Mouse (Mus musculus) olfactory bulb, adult 2 months (tissue): ENCODE results near the gene Lsm14b. TPM values are rescaled to one million over a fixed set of nuclear protein-coding genes. Genes with fewer than 3 reads are reported as not detected.

Experiments
- H3K27ac ChIP-seq: fragments of 200-500 bp; 2 replicates; pipeline ENCODE4 v1.5.1; 2012; ENCODE audit warnings: low read depth, low read length; ENCODE audit not compliant: insufficient read depth
- H3K4me1 ChIP-seq: fragments of 200-500 bp; 2 replicates; pipeline ENCODE4 v1.6.1; 2012; ENCODE audit warnings: low read length; ENCODE audit not compliant: control insufficient read depth, insufficient read depth
- H3K4me3 ChIP-seq: fragments of 200-500 bp; 2 replicates; pipeline ENCODE4 v1.5.1; 2012; ENCODE audit warnings: mild to moderate bottlenecking, low read depth, low read length, moderate library complexity; ENCODE audit not compliant: insufficient read depth
- CTCF ChIP-seq: fragments of 200-500 bp; IDR thresholded peaks from 2 replicates; pipeline ENCODE4 v1.5.1; 2012; ENCODE audit warnings: low read depth, mild to moderate bottlenecking, low read length, moderate library complexity; ENCODE audit not compliant: insufficient read depth
- POLR2A ChIP-seq: fragments of 200-500 bp; IDR thresholded peaks from 2 replicates; pipeline ENCODE4 v1.6.1; 2012; ENCODE audit warnings: mild to moderate bottlenecking, low read depth, low read length, moderate library complexity; ENCODE audit not compliant: insufficient read depth
- WGBS: fragments of 180-500 bp; shearing (Covaris S2); methylation state at CpG from one replicate; pipeline ENCODE4 v1.1.7; 2018; 5-methylcytosine and 5-hydroxymethylcytosine counted together
- polyA plus RNA-seq: library from polyadenylated mRNA; stranded (reverse); fragments of >200 nt; gene quantifications from 2 replicates; pipeline ENCODE4 v1.2.4, GENCODE M21; 2012; ENCODE audit warnings: low replicate concordance; ENCODE audit not compliant: missing spikeins, insufficient read depth, insufficient read length

Lsm14b gene
- polyA plus RNA-seq, 1 experiment: 121 TPM

DNA sequence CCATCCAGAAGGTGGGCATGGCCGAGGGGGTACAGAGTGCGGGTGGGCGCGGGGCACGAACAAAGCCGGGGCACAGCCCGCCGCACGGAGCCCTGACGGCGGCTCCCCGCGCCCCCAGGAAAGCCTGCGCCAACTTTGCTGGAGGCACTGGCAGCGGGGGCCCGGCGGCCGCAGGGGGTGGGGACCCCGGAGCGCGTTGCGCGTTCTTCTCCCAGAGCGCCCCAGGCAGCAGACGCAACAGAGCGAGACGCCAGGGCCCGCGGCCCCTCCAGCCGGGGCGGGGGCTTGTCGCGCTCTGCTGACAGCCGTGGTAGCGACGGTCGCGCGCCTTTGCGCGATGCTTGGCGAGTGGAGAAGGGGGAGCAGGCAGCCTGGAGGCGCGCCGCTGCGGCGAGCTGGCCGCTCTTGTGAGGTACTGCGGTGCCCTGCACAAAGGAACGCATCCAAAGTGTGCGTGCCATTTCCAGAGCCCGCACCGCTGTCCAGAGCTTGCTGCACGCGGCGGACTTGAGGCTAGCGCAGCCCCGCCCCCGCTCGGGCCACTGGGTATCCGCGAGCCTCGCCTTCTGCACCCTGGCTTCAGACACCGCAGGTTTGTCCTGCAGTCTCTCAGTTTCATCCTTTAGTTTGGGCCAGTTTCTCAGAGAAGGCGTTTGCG is 18.2 kb downstream of the Lsm14b start:
- under 1% methylated on average over 66 of the region's 66 CpGs for WGBS
- Histone ChIP-seq H3K4me3 (peak overlapping the region; percentile 86), H3K27ac (peak overlapping the region; percentile 88), H3K4me1 (peaks cover 22% of the 10 kb centered on the region)
- TF ChIP-seq POLR2A (peak; percentile 26; the same call in 1 of the 2 replicates), CTCF (no peak)

DNA sequence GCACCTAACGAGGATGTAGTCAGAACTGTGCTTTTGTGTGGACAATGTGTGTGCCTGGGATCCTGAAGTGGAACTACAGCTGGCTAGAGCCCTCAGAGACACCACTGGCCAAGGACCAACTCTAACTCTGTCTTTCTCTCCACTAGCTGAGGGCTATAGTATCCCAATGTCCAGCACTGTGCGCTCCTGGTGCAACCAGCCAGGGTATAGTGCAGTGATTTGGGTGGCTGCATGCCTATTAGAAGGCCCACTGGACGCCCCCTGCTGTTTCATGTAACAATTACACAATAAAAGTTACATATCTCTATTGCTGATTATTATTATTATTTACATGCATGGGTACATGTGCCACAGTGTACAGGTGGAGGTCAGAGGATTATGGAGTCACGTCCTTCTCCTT is 20.5 kb downstream of the Lsm14b start:
- peaks cover 22% of the 10 kb centered on the region for H3K4me1 ChIP-seq
- 44% methylated on average over 4 of the region's 4 CpGs for WGBS
- H3K4me3 ChIP-seq: no peak overlapping the region
- H3K27ac ChIP-seq: no peak overlapping the region
- no peak for TF ChIP-seq CTCF
- TF ChIP-seq POLR2A: no peak

DNA sequence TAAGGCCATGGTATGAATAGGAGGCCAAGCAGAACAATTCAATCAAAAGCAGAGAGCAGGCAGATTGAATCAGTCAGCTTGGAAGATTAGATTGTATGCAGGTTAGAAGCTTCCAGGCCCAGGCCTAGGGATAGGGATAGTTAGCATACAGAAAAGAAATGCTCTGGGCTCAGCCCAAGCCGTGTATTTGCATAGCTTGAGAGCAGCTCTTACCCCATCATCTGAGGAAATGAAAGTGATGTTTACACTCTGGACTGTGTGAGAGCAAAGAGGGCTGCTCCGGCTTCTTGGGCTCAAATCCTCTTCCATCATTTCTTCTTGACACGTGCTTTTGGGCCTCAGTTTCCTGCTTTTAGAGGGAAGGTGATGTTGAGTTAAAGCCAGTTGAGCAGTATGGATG is 22.8 kb downstream of the Lsm14b start:
- Histone ChIP-seq H3K4me3 (no peak overlapping the region), H3K27ac (no peak overlapping the region), H3K4me1 (peaks cover 24% of the 10 kb centered on the region)
- TF ChIP-seq CTCF (no peak), POLR2A (no peak)
- WGBS: 93% methylated on average over 3 of the region's 3 CpGs

DNA sequence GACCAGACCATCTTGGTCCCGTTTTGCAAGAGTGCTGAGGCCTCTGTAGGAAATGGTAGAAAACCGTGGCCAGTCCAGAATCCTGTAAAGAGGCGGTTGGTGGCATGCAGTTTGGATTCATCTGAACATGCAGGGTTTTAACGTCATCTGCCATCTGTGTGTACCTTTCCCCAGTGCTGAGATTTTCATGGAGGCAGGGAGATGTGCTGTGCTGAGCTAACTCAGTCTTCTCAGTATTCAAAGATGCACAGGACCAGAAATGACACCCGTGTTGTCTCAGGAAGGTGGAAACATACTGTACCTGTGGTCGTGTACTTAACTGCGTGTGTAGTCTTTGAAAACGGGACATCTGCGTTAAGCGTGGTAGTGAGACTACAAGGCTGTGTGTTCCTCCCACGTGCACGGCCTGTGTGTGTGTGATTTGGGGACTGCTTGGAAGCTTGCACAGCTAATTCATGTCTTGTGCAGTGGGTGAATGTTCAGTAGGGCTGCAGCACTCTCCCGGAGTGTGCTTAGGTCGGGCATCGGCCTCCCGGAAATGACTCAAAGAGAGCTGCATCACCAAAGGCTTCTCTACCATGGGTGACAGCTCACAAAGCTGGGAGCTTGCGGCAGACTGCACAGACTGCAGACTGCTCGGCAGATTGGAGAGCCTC is 23.3 kb downstream of the Lsm14b start:
- TF ChIP-seq POLR2A: no peak
- Histone ChIP-seq H3K4me1 (peaks cover 23% of the 10 kb centered on the region), H3K27ac (no peak overlapping the region), H3K4me3 (no peak overlapping the region)
- 70% methylated on average over 18 of the region's 18 CpGs for WGBS

DNA sequence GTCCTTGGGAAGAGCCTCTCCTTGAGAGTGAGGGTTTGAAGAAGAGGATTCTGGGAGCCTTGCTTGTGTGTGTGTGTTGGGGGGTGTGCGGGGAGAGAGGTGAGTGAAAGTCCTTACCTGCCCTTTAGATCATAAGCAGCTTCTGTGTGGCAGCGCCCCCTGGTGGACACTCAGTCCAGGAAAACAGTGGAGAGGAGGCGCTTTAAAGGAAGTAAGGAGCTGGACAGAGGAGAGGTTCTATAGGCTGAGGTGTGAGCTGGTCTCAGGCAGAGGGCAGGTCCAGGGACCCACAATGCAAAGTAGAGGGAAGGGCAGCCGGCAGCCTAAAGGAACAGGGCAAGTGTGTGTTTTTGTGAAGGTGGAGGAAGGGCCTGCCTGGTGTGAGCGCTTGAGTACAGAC is 26.2 kb downstream of the Lsm14b start:
- Histone ChIP-seq H3K27ac (no peak overlapping the region), H3K4me1 (peaks cover 9% of the 10 kb centered on the region), H3K4me3 (no peak overlapping the region)
- WGBS: 27% methylated on average over 5 of the region's 5 CpGs
- TF ChIP-seq CTCF: peak; percentile 75
- TF ChIP-seq POLR2A: no peak; the same call in 1 of the 2 replicates

DNA sequence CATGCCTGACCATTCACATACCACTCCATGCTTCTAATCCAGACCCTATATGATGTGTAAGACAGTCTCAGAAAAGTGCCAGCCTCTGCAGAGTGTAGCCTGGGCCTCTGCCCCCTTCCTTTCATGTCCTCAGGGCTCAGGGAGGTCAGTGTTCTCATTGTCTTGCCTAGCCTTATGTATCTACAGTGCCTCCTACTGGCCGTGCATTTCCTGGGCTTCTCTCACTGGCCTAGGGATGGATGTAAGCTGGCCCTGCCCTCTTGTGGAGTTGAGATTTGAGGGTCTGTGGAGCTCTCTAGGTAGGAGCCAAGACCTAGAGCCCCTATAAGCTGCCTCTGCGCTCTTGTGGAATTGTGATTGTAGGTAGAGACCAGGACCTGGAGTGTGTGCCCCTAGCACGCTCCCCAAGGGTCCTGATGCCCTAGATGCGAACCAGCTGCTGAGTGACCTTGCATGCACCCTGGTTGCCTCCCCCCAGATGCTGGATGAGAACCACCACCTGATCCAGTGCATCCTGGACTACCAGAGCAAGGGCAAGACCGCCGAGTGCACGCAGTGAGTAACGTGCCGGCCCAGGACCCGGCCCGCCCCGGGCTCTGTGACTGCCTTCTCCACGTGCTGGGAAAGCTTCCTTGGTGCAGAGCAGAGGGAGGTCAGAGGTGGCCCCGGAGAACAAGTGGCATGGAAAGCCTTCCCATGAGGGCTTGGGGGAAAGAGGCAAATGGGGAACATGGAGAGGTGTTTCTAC is 27.4 kb downstream of the Lsm14b start:
- Histone ChIP-seq H3K4me1 (peaks cover 9% of the 10 kb centered on the region), H3K4me3 (no peak overlapping the region), H3K27ac (no peak overlapping the region)
- WGBS: 86% methylated on average over 14 of the region's 14 CpGs
- no peak for TF ChIP-seq CTCF
- no peak for TF ChIP-seq POLR2A

DNA sequence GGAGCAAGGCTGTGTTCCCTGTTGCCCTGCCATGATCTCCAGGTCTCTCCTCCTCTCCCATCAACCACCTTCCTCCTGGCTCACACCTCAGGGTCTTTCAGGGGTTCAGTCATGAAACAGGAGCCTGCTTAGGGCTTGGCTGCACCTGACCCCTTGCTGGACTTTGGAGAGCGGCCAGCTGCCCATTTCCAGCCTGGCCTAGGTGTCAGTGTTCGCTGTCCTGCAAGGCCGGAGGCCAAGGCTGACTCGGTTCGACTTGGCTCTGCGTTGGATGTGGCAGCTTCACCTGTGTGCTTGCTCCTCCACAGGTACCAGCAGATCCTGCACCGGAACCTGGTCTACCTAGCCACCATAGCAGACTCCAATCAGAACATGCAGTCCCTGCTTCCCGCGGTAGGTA is 28.2 kb downstream of the Lsm14b start:
- no peak overlapping the region for H3K27ac ChIP-seq
- H3K4me3 ChIP-seq: no peak overlapping the region
- peaks cover 9% of the 10 kb centered on the region for H3K4me1 ChIP-seq
- 96% methylated on average over 9 of the region's 9 CpGs for WGBS
- TF ChIP-seq POLR2A (no peak), CTCF (no peak)

DNA sequence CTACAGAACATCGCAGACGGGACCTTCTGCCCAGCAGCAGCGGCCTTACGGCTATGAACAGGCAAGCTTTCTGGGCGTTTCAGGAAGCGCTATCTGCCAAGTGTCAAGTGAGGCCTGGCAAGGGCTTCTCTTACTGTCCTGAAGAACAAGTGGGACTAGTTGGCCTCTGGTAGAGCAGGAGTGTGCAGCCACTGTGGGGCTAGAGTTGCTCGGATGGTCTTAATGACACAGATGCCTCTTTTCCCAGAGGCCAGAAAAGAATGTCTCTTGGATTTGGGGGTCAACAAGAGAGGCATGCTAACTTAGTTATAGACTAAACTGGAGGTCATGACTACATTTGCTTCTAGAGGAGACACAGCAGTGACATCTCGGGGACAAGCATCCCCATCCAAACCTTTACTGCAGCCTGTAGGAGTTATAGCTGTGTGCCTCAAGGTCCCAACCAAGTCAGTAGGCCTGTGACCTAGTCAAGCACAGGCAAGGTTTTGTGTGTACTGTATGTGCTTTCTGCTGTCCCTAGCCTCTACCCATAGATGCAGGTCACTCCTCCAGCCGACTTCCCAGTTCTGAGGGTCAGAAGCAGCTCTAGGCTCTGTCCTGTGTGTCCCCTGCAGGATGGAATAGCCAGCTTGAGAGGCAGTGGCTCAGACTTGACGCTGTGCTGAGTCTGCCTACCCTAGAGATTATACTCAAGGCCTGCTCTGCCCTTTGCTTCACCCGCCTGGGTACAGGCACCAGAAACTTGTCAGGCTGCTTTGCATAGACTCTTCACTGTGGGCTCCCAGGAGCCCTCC is 38.7 kb downstream of the Lsm14b start:
- WGBS: 96% methylated on average over 11 of the region's 11 CpGs
- no peaks in the 10 kb centered on the region for H3K4me1 ChIP-seq
- TF ChIP-seq CTCF: no peak
- no peak for TF ChIP-seq POLR2A
- H3K4me3 ChIP-seq: no peak overlapping the region
- H3K27ac ChIP-seq: no peak overlapping the region
